Mouse (Mus musculus): Measurements from ENCODE around the gene Fuk.
"Not testable (repeated sequence)": the region's sequence is repeated elsewhere in the genome, so short reads cannot be mapped to it uniquely, and the experiment has no call there.

The Fuk gene

GRCm38 (mm10) chr8:110918460-110918859 is 16.2 kb upstream of the Fuk start:
- no peak for DNase-seq

- DNase-seq: no peak
Measured at GRCm38 (mm10) chr8:110918027-110918426, 15.7 kb upstream of the Fuk start.

- DNase-seq: no peak
Measured at GRCm38 (mm10) chr8:110917415-110917814, 15.1 kb upstream of the Fuk start.

GRCm38 (mm10) chr8:110911576-110912570 is 9.6 kb upstream of the Fuk start:
- DNase-seq: no peak

GRCm38 (mm10) chr8:110909850-110910249 is 7.6 kb upstream of the Fuk start:
- not testable (repeated sequence) for DNase-seq

DNA sequence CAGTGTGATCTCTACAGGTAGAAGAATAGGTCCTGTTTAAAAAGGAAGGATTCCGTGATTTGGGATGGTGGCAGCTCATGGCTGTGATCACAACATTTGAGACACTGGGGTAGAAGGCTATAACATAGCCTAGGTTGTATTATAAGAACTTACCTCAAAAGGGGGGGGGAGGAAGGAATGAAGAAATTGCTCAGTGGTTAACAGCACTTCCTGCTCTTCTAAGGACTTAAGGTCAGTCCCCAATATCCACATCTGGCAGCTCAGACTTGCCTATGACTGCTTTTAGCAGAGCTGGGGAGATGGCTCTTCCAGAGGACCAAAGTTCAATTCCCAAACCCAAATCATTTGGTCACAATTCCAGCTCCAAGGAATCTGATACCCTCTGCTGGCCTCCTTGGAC is 4.4 kb upstream of the Fuk start:
- no peak for DNase-seq

DNA sequence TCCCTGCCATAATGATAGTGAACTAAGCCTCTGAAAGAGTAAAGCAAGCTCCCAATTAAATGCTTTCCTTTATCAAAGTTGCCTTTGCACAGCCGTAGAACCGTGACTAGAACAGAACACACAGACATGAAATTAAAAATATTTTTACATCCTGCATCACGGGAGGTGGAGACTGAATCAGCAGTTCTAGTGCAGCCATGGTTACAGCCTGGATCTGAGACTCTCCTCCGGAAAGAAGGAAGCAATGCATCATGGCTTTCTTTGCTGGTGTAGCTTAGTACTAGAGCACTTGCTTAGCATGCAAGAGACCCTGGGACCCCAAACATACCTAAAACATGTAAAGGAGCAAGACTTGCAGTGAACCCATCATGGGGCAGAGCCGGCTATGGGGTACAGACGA is 3.1 kb upstream of the Fuk start:
- DNase-seq: no peak

DNA sequence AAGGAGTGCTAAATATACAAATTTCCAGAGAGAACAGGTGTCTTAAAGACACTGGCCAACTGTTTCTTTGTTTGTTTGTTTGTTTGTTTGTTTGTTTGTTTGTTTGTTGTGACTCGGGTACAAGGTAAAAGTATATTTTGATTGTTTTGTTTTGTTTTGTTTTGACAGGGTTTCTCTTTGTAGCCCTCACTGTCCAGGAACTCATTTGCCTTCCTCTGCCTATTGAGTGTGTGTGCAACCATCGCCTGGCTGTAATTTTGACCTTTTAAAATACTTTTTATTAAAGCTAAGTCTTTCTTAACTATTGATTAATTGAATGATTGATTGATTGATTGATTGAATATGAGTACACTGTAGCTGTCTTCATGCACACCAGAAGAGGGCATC is 284 bp upstream of the Fuk start:
- no peak for DNase-seq

- DNase-seq: no peak
Measured at GRCm38 (mm10) chr8:110901056-110901455, 1.2 kb downstream of the Fuk start.

GRCm38 (mm10) chr8:110897495-110897894 is 4.8 kb downstream of the Fuk start:
- DNase-seq: peak; percentile 8

- DNase-seq: peak; percentile 21
Measured at GRCm38 (mm10) chr8:110895812-110896211, 6.5 kb downstream of the Fuk start.

GRCm38 (mm10) chr8:110895254-110895653 is 7.0 kb downstream of the Fuk start:
- DNase-seq: no peak

GRCm38 (mm10) chr8:110894851-110895250 is 7.4 kb downstream of the Fuk start:
- DNase-seq: no peak

GRCm38 (mm10) chr8:110892913-110893312 is 9.4 kb downstream of the Fuk start:
- DNase-seq: peak; percentile 89

- DNase-seq: peak; percentile 50
Measured at GRCm38 (mm10) chr8:110892040-110892439, 10.2 kb downstream of the Fuk start.

GRCm38 (mm10) chr8:110889904-110890470 is 12.3 kb downstream of the Fuk start:
- peak; percentile 55 for DNase-seq

- DNase-seq: peak; percentile 90
Measured at GRCm38 (mm10) chr8:110888860-110889259, 13.4 kb downstream of the Fuk start.

DNA sequence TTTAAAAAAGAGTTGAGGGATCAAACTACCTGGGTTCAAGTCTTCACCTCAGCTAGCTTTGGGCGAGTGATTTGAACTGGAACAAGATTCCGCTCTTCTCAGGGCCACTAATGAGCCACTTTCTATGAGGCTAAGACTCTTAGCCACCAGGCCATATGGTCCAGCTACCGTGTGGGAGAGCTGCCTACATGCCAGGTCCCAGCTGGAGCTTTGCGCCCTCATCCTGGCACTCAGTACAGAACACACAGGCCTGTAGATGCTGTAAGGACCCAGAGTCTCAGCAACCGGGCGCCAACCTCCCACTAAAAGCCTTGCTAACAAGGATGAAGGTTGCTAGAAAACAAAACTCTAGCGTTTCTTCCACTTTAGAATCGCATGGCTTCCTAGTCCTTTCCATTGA is 13.8 kb downstream of the Fuk start:
- peak; percentile 94 for DNase-seq

- peak; percentile 74 for DNase-seq
Measured at GRCm38 (mm10) chr8:110887551-110887950, 14.7 kb downstream of the Fuk start.

DNA sequence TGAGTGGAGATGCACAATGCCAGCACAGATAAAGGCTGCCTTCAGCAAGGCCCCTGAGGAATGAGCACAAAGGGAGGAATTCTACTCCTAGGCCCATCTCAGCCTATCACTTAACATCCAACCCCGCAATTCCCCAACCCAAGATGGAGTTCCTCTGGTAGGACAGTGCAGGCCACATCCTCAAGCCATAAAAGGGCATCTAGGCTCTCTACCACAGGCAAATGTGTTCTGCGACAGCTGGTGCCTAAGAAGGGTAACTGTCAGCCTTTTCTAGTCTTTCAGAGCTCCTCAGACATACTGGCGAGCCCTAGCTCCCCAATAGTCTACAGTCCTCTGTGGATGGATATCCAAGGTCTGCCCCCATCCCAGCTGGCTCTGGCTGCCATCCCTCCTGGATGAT is 15.7 kb downstream of the Fuk start:
- no peak for DNase-seq

DNA sequence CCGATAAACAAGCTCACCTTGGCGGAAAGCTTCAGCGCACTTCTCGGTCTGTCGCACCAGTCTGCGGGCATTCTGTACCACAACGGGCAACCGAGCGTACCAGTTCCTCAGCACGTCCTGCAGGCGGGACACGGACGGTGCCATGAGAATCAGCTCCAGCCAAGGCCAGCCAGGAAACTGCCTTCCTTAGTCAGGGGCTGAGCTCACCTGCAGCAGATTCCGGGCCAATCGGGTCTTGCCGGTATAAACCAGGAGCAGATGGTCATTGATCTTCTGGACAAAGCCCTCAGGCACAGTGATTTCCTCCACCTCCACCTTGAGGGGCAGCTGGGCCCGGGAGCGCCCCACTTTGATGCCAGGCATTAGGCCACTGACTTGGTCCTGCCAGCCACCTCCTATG is 18.5 kb downstream of the Fuk start:
- peak; percentile 88 for DNase-seq

DNA sequence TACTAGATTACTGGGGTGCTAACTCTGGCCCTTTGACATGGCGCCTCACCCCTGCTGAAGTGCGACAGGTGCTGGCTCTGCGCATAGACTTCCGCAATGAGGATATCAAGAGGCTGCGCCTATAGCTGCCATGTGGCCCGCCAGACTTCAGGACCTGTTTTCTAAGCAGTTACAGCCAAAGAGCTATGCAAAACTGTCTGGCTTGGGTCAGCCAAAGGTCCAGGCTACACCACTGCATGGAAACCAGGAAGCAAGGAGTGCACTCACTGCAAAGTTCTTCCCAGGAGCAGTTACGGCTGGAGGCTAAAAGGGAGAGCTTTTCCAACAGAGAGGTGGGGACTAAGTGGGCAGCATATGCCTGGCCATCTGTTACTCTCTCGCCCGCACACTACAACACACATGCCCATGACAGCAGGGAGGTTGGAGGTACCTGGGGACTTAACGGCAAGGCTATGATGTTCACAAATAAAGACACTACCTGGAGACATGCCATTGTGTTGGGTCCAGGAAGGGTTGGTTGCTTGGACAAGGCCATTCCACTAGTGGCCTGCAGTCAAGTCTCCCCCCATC is 20.5 kb downstream of the Fuk start:
- peak; percentile 93 for DNase-seq

- DNase-seq: no peak
Measured at GRCm38 (mm10) chr8:110877862-110878261, 24.4 kb downstream of the Fuk start.

DNA sequence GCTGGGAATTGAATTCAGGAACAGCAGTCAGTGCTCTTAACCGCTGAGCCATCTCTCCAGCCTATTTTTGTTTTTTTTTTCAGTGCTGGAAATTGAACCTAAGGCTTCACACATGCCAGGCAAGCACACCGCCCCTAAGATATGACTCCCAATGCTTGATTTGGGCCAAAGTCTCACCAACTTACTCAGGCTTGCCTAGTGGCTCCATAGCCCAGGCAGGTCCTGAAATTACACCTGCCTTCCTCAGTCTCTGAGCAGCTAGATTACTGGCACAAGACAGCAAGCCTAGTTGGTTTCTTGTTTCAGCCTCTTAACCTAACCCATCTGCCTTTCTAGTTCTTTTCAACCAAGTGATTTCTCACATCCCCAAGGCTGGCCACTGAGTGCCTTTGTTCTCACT is 31.8 kb downstream of the Fuk start:
- DNase-seq: no peak
